Mouse (Mus musculus): ENCODE data around the gene Tmem132e.

DNA sequence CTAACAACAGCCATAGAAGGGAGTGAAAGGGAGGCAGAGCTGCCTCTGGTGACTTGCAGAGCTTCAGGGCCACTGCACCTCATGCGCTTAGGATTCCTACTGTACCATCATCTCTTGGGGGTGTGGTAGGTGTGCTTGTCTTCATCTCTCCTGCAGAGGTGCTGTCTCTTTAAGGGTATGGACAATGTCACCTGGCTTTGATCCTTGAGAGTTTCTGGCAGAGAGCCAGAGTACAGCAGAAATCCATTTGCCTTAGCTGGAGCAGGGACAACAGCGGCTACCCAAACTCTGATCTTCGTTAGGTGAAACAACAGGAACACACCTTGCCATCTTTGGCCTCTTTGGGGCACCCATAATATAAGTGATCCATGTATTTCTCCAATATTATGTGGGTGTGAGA lies 92.2 kb downstream of the Tmem132e start:
- TF ChIP-seq CTCF (IDR thresholded peaks at IDR 0.05; ENCODE audit: control insufficient read depth, insufficient read depth, low read length) = no peak
- TF ChIP-seq POLR2A (IDR thresholded peaks at IDR 0.05; ENCODE audit: borderline replicate concordance, control insufficient read depth, low read depth, low read length) = no peak

Measured in bone marrow, adult 2 months (tissue).